20 mouse cellular contexts compared by ENCODE assay signal in the genomic region with DNA sequence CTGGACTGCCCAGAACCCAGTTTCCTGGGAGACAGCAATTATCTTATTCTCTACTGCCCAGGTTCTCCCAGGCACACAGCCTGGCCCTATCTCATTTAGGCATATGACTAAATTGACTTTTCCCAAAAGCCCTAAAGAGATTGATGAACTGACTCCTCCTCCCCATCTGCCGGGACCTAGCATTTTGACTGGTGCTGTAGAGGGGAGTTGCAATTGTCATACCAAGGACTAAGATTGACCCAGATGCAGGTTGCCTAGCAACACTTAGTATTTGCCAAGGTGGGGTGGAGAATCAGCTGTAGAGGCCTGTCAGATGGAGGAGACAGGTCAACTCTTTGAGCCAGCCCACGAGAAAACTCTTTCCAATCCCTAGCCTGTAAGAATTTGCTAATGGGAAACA. TPM values are rescaled to one million over a fixed set of nuclear protein-coding genes. Genes with fewer than 3 reads are reported as not detected.
DNase-seq lines count a peak whose midpoint lies in the region; ATAC-seq and TF ChIP-seq lines count a peak whose summit lies in the region.
"Had no signal": no experiment of that assay in that cellular context is flagged by ENCODE, and none has a peak within 500 bp of the region (broad histone marks: within the 10 kb centered on the region; RNA-seq: fewer than 3 reads in every experiment).

No protein-coding gene starts in this region.

- H3K4me1 ChIP-seq in hindbrain, embryonic 11.5 days (replicated peaks; ENCODE audit: control insufficient read depth, insufficient read depth, low read length) = peaks cover 7% of the 10 kb centered on the region; the same call in 1 of the 2 replicates
- peaks cover 40% of the 10 kb centered on the region for H3K4me1 ChIP-seq in hindbrain, embryonic 13.5 days (replicated peaks)
- H3K4me1 ChIP-seq in cortical plate, adult 2 months (ENCODE audit: control insufficient read depth, insufficient read depth, low read length) = peaks cover 8% of the 10 kb centered on the region; the same call in 1 of the 2 replicates
- peaks cover 39% of the 10 kb centered on the region for H3K4me1 ChIP-seq in neural tube, embryonic 13.5 days (replicated peaks)
- H3K4me1 ChIP-seq in kidney, embryonic 15.5 days = peaks cover 14% of the 10 kb centered on the region
- H3K4me1 ChIP-seq in embryonic facial prominence, embryonic 10.5 days = peaks cover 49% of the 10 kb centered on the region

- WGBS in hindbrain, embryonic 11.5 days = 54% methylated on average over 2 of the region's 2 CpGs
- WGBS in hindbrain, embryonic 13.5 days = 31% methylated on average over 2 of the region's 2 CpGs
- WGBS in neural tube, embryonic 13.5 days = 47% methylated on average over 2 of the region's 2 CpGs
- WGBS in kidney, embryonic 15.5 days = 80% methylated on average over 2 of the region's 2 CpGs
- WGBS in embryonic facial prominence, embryonic 10.5 days = 85% methylated on average over 2 of the region's 2 CpGs

- H3K4me3 ChIP-seq in hindbrain, embryonic 11.5 days (ENCODE audit: low read depth, low read length) = no peak overlapping the region
- H3K4me3 ChIP-seq in hindbrain, embryonic 13.5 days = no peak overlapping the region
- H3K4me3 ChIP-seq in cortical plate, adult 2 months (ENCODE audit: insufficient read depth, low read length) = no peak overlapping the region
- H3K4me3 ChIP-seq in neural tube, embryonic 13.5 days = no peak overlapping the region
- H3K4me3 ChIP-seq in kidney, embryonic 15.5 days (replicated peaks) = no peak overlapping the region
- H3K4me3 ChIP-seq in embryonic facial prominence, embryonic 10.5 days = no peak overlapping the region
- H3K4me3 ChIP-seq: megakaryocyte, embryonic 14.5 days had no signal

- H3K9ac ChIP-seq in hindbrain, embryonic 11.5 days (ENCODE audit: low read depth, low read length) = no peak overlapping the region
- no peak overlapping the region for H3K9ac ChIP-seq in hindbrain, embryonic 13.5 days
- H3K9ac ChIP-seq in neural tube, embryonic 13.5 days = no peak overlapping the region
- no peak overlapping the region for H3K9ac ChIP-seq in kidney, embryonic 15.5 days

- H3K4me2 ChIP-seq in hindbrain, embryonic 11.5 days (replicated peaks; ENCODE audit: low read depth, low read length) = no peak overlapping the region
- H3K4me2 ChIP-seq in hindbrain, embryonic 13.5 days = no peak overlapping the region
- H3K4me2 ChIP-seq in neural tube, embryonic 13.5 days = no peak overlapping the region
- no peak overlapping the region for H3K4me2 ChIP-seq in kidney, embryonic 15.5 days

- H3K27me3 ChIP-seq in hindbrain, embryonic 11.5 days (ENCODE audit: control insufficient read depth, insufficient read depth, low read length) = no peaks in the 10 kb centered on the region
- no peaks in the 10 kb centered on the region for H3K27me3 ChIP-seq in hindbrain, embryonic 13.5 days
- H3K27me3 ChIP-seq in neural tube, embryonic 13.5 days = no peaks in the 10 kb centered on the region
- H3K27me3 ChIP-seq in kidney, embryonic 15.5 days = no peaks in the 10 kb centered on the region
- H3K27me3 ChIP-seq in embryonic facial prominence, embryonic 10.5 days (replicated peaks; ENCODE audit: low read depth, poor library complexity, severe bottlenecking) = no peaks in the 10 kb centered on the region
- H3K27me3 ChIP-seq: CH12.LX; megakaryocyte, embryonic 14.5 days had no signal

- no peak for ATAC-seq in cerebellum, adult (ENCODE audit: insufficient number of reproducible peaks, low FRiP score, low TSS enrichment)
- ATAC-seq in hindbrain, embryonic 11.5 days (ENCODE audit: low FRiP score) = peak; percentile 33; the same call in 1 of the 2 replicates
- no peak for ATAC-seq in hindbrain, embryonic 13.5 days (ENCODE audit: low FRiP score)
- no peak for ATAC-seq in neural tube, embryonic 13.5 days (ENCODE audit: low read depth)
- ATAC-seq in kidney, embryonic 15.5 days (replicated peaks; ENCODE audit: low FRiP score) = no peak
- ATAC-seq: forebrain, embryonic 16.5 days; midbrain, embryonic 16.5 days had no signal

- peak; percentile 27 to 34 for DNase-seq in cerebellum, postnatal 25 days
- peak; percentile 36 for DNase-seq in hindbrain, embryonic 11.5 days (ENCODE audit: low spot score)
- no peak for DNase-seq in embryonic facial prominence, embryonic 10.5 days (ENCODE audit: low spot score)
- DNase-seq: kidney, adult 18-20 months; kidney, postnatal 10 days; left cerebral cortex, postnatal 4 days; liver; lung, postnatal 14 days; thymus, postnatal 25 days had no signal

- no peak overlapping the region for H3K27ac ChIP-seq in hindbrain, embryonic 11.5 days (ENCODE audit: low read depth, low read length)
- no peak overlapping the region; the same call in 1 of the 2 replicates for H3K27ac ChIP-seq in hindbrain, embryonic 13.5 days
- H3K27ac ChIP-seq in cortical plate, adult 2 months (ENCODE audit: insufficient read depth, low read length) = peak overlapping the region; percentile 31; the same call in 1 of the 2 replicates
- 0 out of 2 replicates have a peak overlapping the region, but pooled peaks have one; percentile 79 for H3K27ac ChIP-seq in neural tube, embryonic 13.5 days (replicated peaks)
- no peak overlapping the region for H3K27ac ChIP-seq in kidney, embryonic 15.5 days
- H3K27ac ChIP-seq in embryonic facial prominence, embryonic 10.5 days (replicated peaks) = no peak overlapping the region

- TF ChIP-seq POLR2A in cortical plate, adult 2 months (IDR thresholded peaks at IDR 0.05; ENCODE audit: extremely low read depth, insufficient read depth, low read length) = no peak

- H3K9me3 ChIP-seq in hindbrain, embryonic 11.5 days (ENCODE audit: control insufficient read depth, low read length) = no peaks in the 10 kb centered on the region
- H3K9me3 ChIP-seq in hindbrain, embryonic 13.5 days = no peaks in the 10 kb centered on the region
- 0 out of 2 replicates have a peak, but pooled peaks cover 3% of the 10 kb centered on the region for H3K9me3 ChIP-seq in neural tube, embryonic 13.5 days
- H3K9me3 ChIP-seq in kidney, embryonic 15.5 days (replicated peaks) = no peaks in the 10 kb centered on the region
- H3K9me3 ChIP-seq in embryonic facial prominence, embryonic 10.5 days = no peaks in the 10 kb centered on the region; the same call in 1 of the 2 replicates
- H3K9me3 ChIP-seq: megakaryocyte, embryonic 14.5 days had no signal

- no peaks in the 10 kb centered on the region; the same call in 1 of the 2 replicates for H3K36me3 ChIP-seq in hindbrain, embryonic 11.5 days (ENCODE audit: control insufficient read depth, insufficient read depth, low read length)
- peaks cover 49% of the 10 kb centered on the region for H3K36me3 ChIP-seq in hindbrain, embryonic 13.5 days
- H3K36me3 ChIP-seq in neural tube, embryonic 13.5 days = peaks cover 44% of the 10 kb centered on the region
- no peaks in the 10 kb centered on the region for H3K36me3 ChIP-seq in kidney, embryonic 15.5 days
- peaks cover 46% of the 10 kb centered on the region for H3K36me3 ChIP-seq in embryonic facial prominence, embryonic 10.5 days (replicated peaks)

- no peak for TF ChIP-seq CTCF in cortical plate, adult 2 months (IDR thresholded peaks at IDR 0.05; ENCODE audit: extremely low read depth, insufficient read depth, low read length)

RNA-seq across cellular contexts. Expression of gene Vash1, which starts 19.5 kb away (rescaled TPM):
- 26.5 and 28.1 TPM in 2 replicates for polyA plus RNA-seq in hindbrain, embryonic 11.5 days (2014; fragmentation: Nextera tagmentation; extraction: Ambion mirVana)
- 35.1 TPM in 2 replicates for polyA plus RNA-seq in hindbrain, embryonic 13.5 days (2015; fragmentation: Nextera tagmentation; extraction: Ambion mirVana)
- 14.7 and 15.8 TPM in 2 replicates for polyA plus RNA-seq in cortical plate, adult 2 months (2012; rRNA removed)
- polyA plus RNA-seq in neural tube, embryonic 13.5 days (2015; fragmentation: Nextera tagmentation; extraction: Ambion mirVana) = 30.6 and 34.0 TPM in 2 replicates
- polyA plus RNA-seq in kidney, embryonic 15.5 days (2015; fragmentation: Nextera tagmentation; extraction: Ambion mirVana) = 10.2 and 10.7 TPM in 2 replicates
- 13.5 and 14.7 TPM in 2 replicates for polyA plus RNA-seq in embryonic facial prominence, embryonic 10.5 days (2016; fragmentation: Nextera tagmentation; extraction: Ambion mirVana)

RNA-seq across cellular contexts. Expression of gene Angel1, which starts 28.3 kb away (rescaled TPM):
- polyA plus RNA-seq in hindbrain, embryonic 11.5 days (2014; fragmentation: Nextera tagmentation; extraction: Ambion mirVana) = 8.4 and 11.6 TPM in 2 replicates
- 12.6 TPM in 2 replicates for polyA plus RNA-seq in hindbrain, embryonic 13.5 days (2015; fragmentation: Nextera tagmentation; extraction: Ambion mirVana)
- polyA plus RNA-seq in cortical plate, adult 2 months (2012; rRNA removed) = 10.3 and 10.5 TPM in 2 replicates
- 12.6 and 16.1 TPM in 2 replicates for polyA plus RNA-seq in neural tube, embryonic 13.5 days (2015; fragmentation: Nextera tagmentation; extraction: Ambion mirVana)
- 8.5 and 10.2 TPM in 2 replicates for polyA plus RNA-seq in kidney, embryonic 15.5 days (2015; fragmentation: Nextera tagmentation; extraction: Ambion mirVana)
- 14.3 and 15.5 TPM in 2 replicates for polyA plus RNA-seq in embryonic facial prominence, embryonic 10.5 days (2016; fragmentation: Nextera tagmentation; extraction: Ambion mirVana)

RNA-seq across cellular contexts. Expression of gene Lrrc74a, which starts 36.2 kb away (rescaled TPM):
- polyA plus RNA-seq in hindbrain, embryonic 11.5 days (2014; fragmentation: Nextera tagmentation; extraction: Ambion mirVana) = not detected in 2 replicates
- polyA plus RNA-seq in hindbrain, embryonic 13.5 days (2015; fragmentation: Nextera tagmentation; extraction: Ambion mirVana) = not detected in 2 replicates
- polyA plus RNA-seq in cortical plate, adult 2 months (2012; rRNA removed) = not detected in 2 replicates
- not detected in 2 replicates for polyA plus RNA-seq in neural tube, embryonic 13.5 days (2015; fragmentation: Nextera tagmentation; extraction: Ambion mirVana)
- polyA plus RNA-seq in kidney, embryonic 15.5 days (2015; fragmentation: Nextera tagmentation; extraction: Ambion mirVana) = not detected in 2 replicates
- polyA plus RNA-seq in embryonic facial prominence, embryonic 10.5 days (2016; fragmentation: Nextera tagmentation; extraction: Ambion mirVana) = not detected in 2 replicates
- polyA plus RNA-seq: forebrain, embryonic 16.5 days; heart, embryonic 16.5 days; liver, embryonic 16.5 days; midbrain, embryonic 16.5 days had no signal

Comparison
In these comparisons a context has a peak if more than half of its experiments do, and no peak if none do; other contexts are left out.
1. H3K27ac ChIP-seq: peak in cortical plate, adult 2 months (single experiment) and neural tube, embryonic 13.5 days (single experiment); none in hindbrain, embryonic 11.5 days (single experiment), hindbrain, embryonic 13.5 days (single experiment), kidney, embryonic 15.5 days (single experiment) and embryonic facial prominence, embryonic 10.5 days (single experiment).